ENCODE assay signal across 8 mouse cellular contexts in genomic region chr6:94283318-94284061, GRCm38 (mm10). TPM values are rescaled to one million over a fixed set of nuclear protein-coding genes. Genes with fewer than 3 reads are reported as not detected.
A peak's percentile ranks its signal among the peaks of the same experiment; 100 is the strongest.
DNase-seq lines count a peak whose midpoint lies in the region; ATAC-seq and TF ChIP-seq lines count a peak whose summit lies in the region.

Gene Magi1, minus strand, starts transcription at chr6:94283917.

- peaks cover 24% of the 10 kb centered on the region for H3K4me1 ChIP-seq in hindbrain, embryonic 12.5 days
- peaks cover 24% of the 10 kb centered on the region for H3K4me1 ChIP-seq in lung, embryonic 15.5 days

- under 1% methylated on average over 86 of the region's 86 CpGs for WGBS in hindbrain, embryonic 12.5 days
- WGBS in lung, embryonic 15.5 days, result under 1% methylated on average over 86 of the region's 86 CpGs

- peak within 1 kb of the TSS; percentile 74 for H3K9ac ChIP-seq in hindbrain, embryonic 12.5 days
- H3K9ac ChIP-seq in lung, embryonic 15.5 days, result peak within 1 kb of the TSS; percentile 74

- H3K4me2 ChIP-seq in hindbrain, embryonic 12.5 days (replicated peaks), result peak within 1 kb of the TSS; percentile 80
- peak within 1 kb of the TSS; percentile 88 for H3K4me2 ChIP-seq in lung, embryonic 15.5 days

- no peak for TF ChIP-seq CTCF in Patski (IDR thresholded peaks at IDR 0.05)

- in situ Hi-C loops in Patski (cut with MboI; ENCODE audit: low pct_unique_long_range_greater_than_20kb), result no loop called here

- peak within 1 kb of the TSS; percentile 64 for H3K4me3 ChIP-seq in hindbrain, embryonic 12.5 days
- H3K4me3 ChIP-seq in lung, embryonic 15.5 days, result peak within 1 kb of the TSS; percentile 74

- POLR2A ChIA-PET in Patski (lab: Charles Lee), result interaction anchor here (0.8 to 1.4 kb wide), 4 partner anchors 19 to 97 kb away, joined by 3 to 4 read pairs (median 3); no protein-coding TSS in a partner anchor

- no peaks in the 10 kb centered on the region for H3K36me3 ChIP-seq in hindbrain, embryonic 12.5 days
- H3K36me3 ChIP-seq in lung, embryonic 15.5 days, result no peaks in the 10 kb centered on the region

- H3K27me3 ChIP-seq in Patski, result no peaks in the 10 kb centered on the region
- H3K27me3 ChIP-seq in hindbrain, embryonic 12.5 days, result no peaks in the 10 kb centered on the region
- no peaks in the 10 kb centered on the region for H3K27me3 ChIP-seq in lung, embryonic 15.5 days

- H3K9me3 ChIP-seq in hindbrain, embryonic 12.5 days (replicated peaks), result peaks cover 3% of the 10 kb centered on the region; the same call in 1 of the 2 replicates
- peaks cover 4% of the 10 kb centered on the region; the same call in 1 of the 2 replicates for H3K9me3 ChIP-seq in lung, embryonic 15.5 days

- peak; percentile 71 for DNase-seq in Patski (ENCODE audit: low read depth, low spot score)
- peak; percentile 96 for DNase-seq in cerebellum, adult 9-11 months
- peak; percentile 90 for DNase-seq in frontal cortex, postnatal 14 days (ENCODE audit: low spot score in 2 of 2)
- DNase-seq in layer of hippocampus, adult 9-11 months, result peak; percentile 96
- DNase-seq in ovary, postnatal 36 days (ENCODE audit: low spot score), result peak; percentile 96
- peak; percentile 43 to 64 for DNase-seq in thymus, postnatal 10 days (ENCODE audit: low spot score in 2 of 2)

- CTCF ChIA-PET in Patski (lab: Charles Lee), result interaction anchor here (1.9 kb wide), 1 partner anchor 53 kb away, joined by 6 read pairs; no protein-coding TSS in a partner anchor

- peak; percentile 87 for ATAC-seq in Patski
- peak; percentile 96 for ATAC-seq in hindbrain, embryonic 12.5 days (ENCODE audit: low FRiP score)
- peak; percentile 94 for ATAC-seq in lung, embryonic 15.5 days (ENCODE audit: borderline replicate concordance, extremely low read depth, low FRiP score, low TSS enrichment)

- peak within 1 kb of the TSS; percentile 92 for H3K27ac ChIP-seq in hindbrain, embryonic 12.5 days
- H3K27ac ChIP-seq in lung, embryonic 15.5 days, result peak within 1 kb of the TSS; percentile 98

RNA-seq across cellular contexts. Expression of gene Magi1, which starts in this region (rescaled TPM):
- 24.3 TPM for polyA plus RNA-seq in Patski (2021)
- polyA plus RNA-seq in hindbrain, embryonic 12.5 days (2016; fragmentation: Nextera tagmentation; extraction: Ambion mirVana), result 27.7 and 35.9 TPM in 2 replicates
- 9.0 and 9.1 TPM in 2 replicates for polyA plus RNA-seq in lung, embryonic 15.5 days (2015; fragmentation: Nextera tagmentation; extraction: Ambion mirVana)

Comparison
In these comparisons a context has a peak if more than half of its experiments do, and no peak if none do; other contexts are left out.
1. Peak in every context shown above with its lines: DNase-seq, ATAC-seq, H3K4me3 ChIP-seq and H3K27ac ChIP-seq.